Mouse (Mus musculus) lung, embryonic 14.5 days (tissue): Measurements from ENCODE around the gene Synpr. TPM values are rescaled to one million over a fixed set of nuclear protein-coding genes. Genes with fewer than 3 reads are reported as not detected.

Experiments used
- ATAC-seq: fragments of 200-750 bp; cut with Nextera tagmentation; 2 replicates; pipeline ENCODE4 v1.8.0; 2017; ENCODE audit warnings: mild to moderate bottlenecking, moderate TSS enrichment, moderate library complexity; ENCODE audit not compliant: insufficient read depth
- DNase-seq: peaks from one replicate; pipeline ENCODE4 v3.0.0-alpha.2; 2015
- H3K27ac ChIP-seq: fragments of 300-500 bp; sonication (generic); 2 replicates; pipeline ENCODE4 v1.5.1; 2014; ENCODE audit warnings: low read depth, mild to moderate bottlenecking, moderate library complexity
- H3K27me3 ChIP-seq: fragments of 300-500 bp; sonication (generic); 2 replicates; pipeline ENCODE4 v1.6.1; 2014; ENCODE audit warnings: low read length, control low read depth; ENCODE audit not compliant: insufficient read depth
- H3K36me3 ChIP-seq: fragments of 300-500 bp; sonication (generic); 2 replicates; pipeline ENCODE4 v1.6.1; 2014; ENCODE audit warnings: control low read depth; ENCODE audit not compliant: insufficient read depth
- H3K4me1 ChIP-seq: fragments of 300-500 bp; sonication (generic); 2 replicates; pipeline ENCODE4 v1.6.1; 2014; ENCODE audit warnings: antibody characterized with exemption, control low read depth; ENCODE audit not compliant: insufficient read depth
- H3K4me2 ChIP-seq: fragments of 300-500 bp; sonication (generic); 2 replicates; pipeline ENCODE4 v1.6.1; 2014; ENCODE audit warnings: mild to moderate bottlenecking
- H3K4me3 ChIP-seq: fragments of 300-500 bp; sonication (generic); 2 replicates; pipeline ENCODE4 v1.5.1; 2014; ENCODE audit warnings: low read depth, low read length
- H3K9ac ChIP-seq: fragments of 300-500 bp; sonication (generic); 2 replicates; pipeline ENCODE4 v1.6.1; 2014
- H3K9me3 ChIP-seq: fragments of 300-500 bp; sonication (generic); 2 replicates; pipeline ENCODE4 v1.6.1; 2016; ENCODE audit warnings: low read depth, low read length, control low read depth
- CTCF ChIP-seq: IDR thresholded peaks from 2 replicates; pipeline ENCODE4 v1.5.1; 2016; ENCODE audit warnings: antibody characterized with exemption, low read depth
- WGBS: fragments of 180-500 bp; shearing (Covaris S2); extraction: QIAGEN DNeasy Blood & Tissue Kit; methylation state at CpG from one replicate; pipeline ENCODE4 v1.1.7; 2014; 5-methylcytosine and 5-hydroxymethylcytosine counted together
- polyA plus RNA-seq: library from polyadenylated mRNA; unstranded; fragments of >200 nt; fragmentation: Nextera tagmentation; extraction: Ambion mirVana; gene quantifications from 2 replicates; pipeline ENCODE4 v1.2.1, GENCODE M21; 2014

Gene Synpr
- polyA plus RNA-seq, 1 experiment from 2014 or later, result 2.8 TPM

DNA sequence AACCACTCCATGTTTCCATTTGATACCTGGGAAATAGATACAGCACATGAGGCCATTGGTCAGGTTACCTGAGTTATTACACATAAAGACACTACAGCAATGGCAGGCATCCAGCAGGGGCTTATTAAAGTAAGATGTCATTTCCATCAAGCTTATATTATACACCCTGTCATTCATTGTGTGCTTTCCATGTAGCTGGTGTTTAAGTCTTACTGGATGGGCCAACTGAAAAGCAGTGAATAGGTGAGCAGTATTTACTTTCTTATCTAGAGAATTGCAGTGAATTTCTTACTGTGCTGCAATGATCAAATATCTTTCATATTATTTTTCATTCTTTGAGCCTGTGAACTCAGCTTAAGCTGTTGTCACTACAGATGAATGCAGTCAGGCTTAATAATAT lies 287.4 kb downstream of the Synpr start:
- TF ChIP-seq CTCF, result no peak
- Histone ChIP-seq H3K4me1 (no peaks in the 10 kb centered on the region), H3K27me3 (no peaks in the 10 kb centered on the region), H3K27ac (no peak overlapping the region), H3K9me3 (no peaks in the 10 kb centered on the region), H3K36me3 (no peaks in the 10 kb centered on the region), H3K9ac (no peak overlapping the region), H3K4me3 (no peak overlapping the region), H3K4me2 (no peak overlapping the region)
- ATAC-seq (no peak), DNase-seq (no peak)

GRCm38 (mm10) chr14:13572530-13572929 lies 287.9 kb downstream of the Synpr start:
- no peak overlapping the region for H3K9ac ChIP-seq
- no peak overlapping the region for H3K4me3 ChIP-seq
- no peaks in the 10 kb centered on the region for H3K9me3 ChIP-seq
- ATAC-seq (no peak), DNase-seq (no peak)
- H3K4me2 ChIP-seq, result no peak overlapping the region
- no peaks in the 10 kb centered on the region for H3K36me3 ChIP-seq
- no peaks in the 10 kb centered on the region for H3K4me1 ChIP-seq
- 9% methylated on average over 1 of the region's 1 CpGs for WGBS
- no peak overlapping the region for H3K27ac ChIP-seq
- TF ChIP-seq CTCF, result no peak
- no peaks in the 10 kb centered on the region for H3K27me3 ChIP-seq

GRCm38 (mm10) chr14:13578101-13578500 lies 293.5 kb downstream of the Synpr start:
- H3K27ac ChIP-seq, result no peak overlapping the region
- WGBS, result 80% methylated on average over 2 of the region's 2 CpGs
- no peak for DNase-seq

DNA sequence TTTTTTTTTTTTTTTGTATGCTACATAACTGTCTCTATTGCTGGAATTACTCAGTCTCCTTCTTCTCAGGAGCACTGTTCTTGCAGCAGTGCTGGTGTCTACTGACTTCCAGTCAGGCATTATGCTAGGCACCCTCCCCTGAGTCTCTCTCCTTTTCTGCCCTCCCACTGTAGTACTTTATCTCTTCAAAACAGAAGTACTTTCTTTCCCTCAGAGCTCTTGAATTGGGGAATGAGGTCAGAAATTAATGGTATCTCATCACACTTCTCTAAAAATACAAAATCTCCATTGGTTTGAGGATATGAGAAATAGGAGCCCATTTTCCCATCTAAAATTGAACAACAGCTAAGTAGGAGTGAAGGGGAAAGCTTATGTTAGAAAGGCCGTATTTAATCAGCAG lies 294.2 kb downstream of the Synpr start:
- TF ChIP-seq CTCF, result no peak
- H3K4me3 ChIP-seq, result no peak overlapping the region
- no peak overlapping the region for H3K9ac ChIP-seq
- no peaks in the 10 kb centered on the region for H3K9me3 ChIP-seq
- H3K27me3 ChIP-seq, result no peaks in the 10 kb centered on the region
- no peak for ATAC-seq
- H3K36me3 ChIP-seq, result no peaks in the 10 kb centered on the region
- no peak overlapping the region for H3K4me2 ChIP-seq
- WGBS, result 62% methylated on average over 1 of the region's 1 CpGs
- DNase-seq, result no peak
- H3K4me1 ChIP-seq, result no peaks in the 10 kb centered on the region
- H3K27ac ChIP-seq, result no peak overlapping the region

More at GRCm38 (mm10) chr14:13578101-13578500, 293.5 kb downstream of the Synpr start:
- Histone ChIP-seq H3K27me3 (no peaks in the 10 kb centered on the region), H3K9me3 (no peaks in the 10 kb centered on the region), H3K36me3 (no peaks in the 10 kb centered on the region), H3K4me2 (no peak overlapping the region), H3K4me1 (no peaks in the 10 kb centered on the region), H3K4me3 (no peak overlapping the region), H3K9ac (no peak overlapping the region)
- no peak for ATAC-seq
- TF ChIP-seq CTCF, result no peak

- Histone ChIP-seq H3K36me3 (no peaks in the 10 kb centered on the region), H3K27ac (no peak overlapping the region), H3K27me3 (no peaks in the 10 kb centered on the region), H3K9ac (no peak overlapping the region), H3K9me3 (no peaks in the 10 kb centered on the region), H3K4me1 (no peaks in the 10 kb centered on the region), H3K4me2 (no peak overlapping the region), H3K4me3 (no peak overlapping the region)
- DNase-seq (no peak), ATAC-seq (no peak)
- WGBS, result 82% methylated on average over 2 of the region's 2 CpGs
- no peak for TF ChIP-seq CTCF
Measured at GRCm38 (mm10) chr14:13593321-13593940, 308.9 kb downstream of the Synpr start.

GRCm38 (mm10) chr14:13596251-13596650 lies 311.7 kb downstream of the Synpr start:
- DNase-seq (no peak), ATAC-seq (no peak)
- no peak overlapping the region for H3K9ac ChIP-seq
- WGBS, result 60% methylated on average over 6 of the region's 6 CpGs
- H3K36me3 ChIP-seq, result no peaks in the 10 kb centered on the region
- H3K4me1 ChIP-seq, result no peaks in the 10 kb centered on the region
- no peak for TF ChIP-seq CTCF
- no peak overlapping the region for H3K27ac ChIP-seq
- no peaks in the 10 kb centered on the region for H3K9me3 ChIP-seq
- H3K27me3 ChIP-seq, result no peaks in the 10 kb centered on the region
- H3K4me2 ChIP-seq, result no peak overlapping the region
- no peak overlapping the region for H3K4me3 ChIP-seq

DNA sequence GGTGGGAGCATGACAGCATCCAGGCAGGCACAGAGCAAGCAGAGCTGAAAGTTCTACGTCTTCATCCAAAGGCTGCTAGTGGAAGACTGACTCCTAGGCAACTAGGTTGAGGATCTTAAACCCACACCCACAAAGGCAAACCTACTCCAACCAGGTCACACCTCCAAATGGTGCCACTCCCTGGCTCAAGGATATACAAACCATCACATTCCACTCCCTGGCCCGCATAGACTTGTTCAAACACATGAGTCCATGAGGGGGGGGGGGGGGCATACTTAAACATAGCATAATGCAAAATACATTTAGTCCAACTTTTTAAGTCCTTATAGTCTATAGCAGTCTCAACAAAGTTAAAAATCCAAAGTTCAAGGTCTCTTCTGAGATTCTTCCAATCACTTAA lies 312.6 kb downstream of the Synpr start:
- Histone ChIP-seq H3K27me3 (no peaks in the 10 kb centered on the region), H3K4me3 (no peak overlapping the region), H3K4me2 (no peak overlapping the region), H3K36me3 (no peaks in the 10 kb centered on the region), H3K4me1 (no peaks in the 10 kb centered on the region), H3K9me3 (no peaks in the 10 kb centered on the region), H3K9ac (no peak overlapping the region), H3K27ac (no peak overlapping the region)
- ATAC-seq (no peak), DNase-seq (no peak)
- WGBS, result 58% methylated on average over 2 of the region's 2 CpGs
- no peak for TF ChIP-seq CTCF

DNA sequence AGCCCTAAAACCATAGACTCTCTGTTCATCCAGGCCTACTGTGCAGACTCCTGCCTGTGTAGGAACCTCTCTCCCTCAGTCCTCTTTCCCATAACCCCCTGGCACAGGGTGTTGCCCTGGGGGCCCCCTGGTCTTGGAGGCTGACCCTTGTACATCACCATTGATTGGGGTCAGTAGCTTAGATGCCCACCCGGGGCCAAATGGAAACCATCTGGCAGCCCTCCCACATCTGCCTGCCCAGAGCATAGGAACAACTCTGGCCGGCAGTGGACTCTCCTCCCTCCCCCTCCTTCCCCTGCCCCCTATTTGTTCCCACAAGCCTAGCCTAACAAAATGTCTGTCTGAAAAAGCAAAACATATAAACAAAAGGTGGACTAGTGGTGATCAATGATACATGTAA lies 336.0 kb downstream of the Synpr start:
- WGBS, result 21% methylated on average over 2 of the region's 2 CpGs
- no peaks in the 10 kb centered on the region for H3K27me3 ChIP-seq
- H3K4me3 ChIP-seq, result no peak overlapping the region
- no peak overlapping the region for H3K27ac ChIP-seq
- no peak overlapping the region for H3K9ac ChIP-seq
- H3K36me3 ChIP-seq, result no peaks in the 10 kb centered on the region
- no peak overlapping the region for H3K4me2 ChIP-seq
- TF ChIP-seq CTCF, result no peak
- DNase-seq (no peak), ATAC-seq (no peak)
- H3K4me1 ChIP-seq, result no peaks in the 10 kb centered on the region
- H3K9me3 ChIP-seq, result no peaks in the 10 kb centered on the region
